In genomic region chr17:46487431-46487830, GRCm38 (mm10) we compare ENCODE assay signal across 8 mouse cellular contexts. TPM values are rescaled to one million over a fixed set of nuclear protein-coding genes. Genes with fewer than 3 reads are reported as not detected.
DNase-seq lines count a peak whose midpoint lies in the region; ATAC-seq and TF ChIP-seq lines count a peak whose summit lies in the region.

TSS of gene Ttbk1 (minus strand) at chr17:46487675.

- peak within 1 kb of the TSS; percentile 93 for H3K9ac ChIP-seq in forebrain, embryonic 12.5 days
- H3K9ac ChIP-seq in midbrain, embryonic 15.5 days: peak within 1 kb of the TSS; percentile 96

- H3K36me3 ChIP-seq in forebrain, embryonic 12.5 days (replicated peaks): no peaks in the 10 kb centered on the region
- H3K36me3 ChIP-seq in midbrain, embryonic 15.5 days (replicated peaks): no peaks in the 10 kb centered on the region

- DNase-seq in gastrocnemius, adult 2 months: no peak
- no peak for DNase-seq in gastrocnemius, postnatal 14 days
- DNase-seq in MN1 (ENCODE audit: low spot score): peak; percentile 78
- peak; percentile 56 to 74 for DNase-seq in layer of hippocampus, postnatal 10 days (ENCODE audit: low spot score in 2 of 2)
- no peak for DNase-seq in thymus, adult 18-20 months

- peak within 1 kb of the TSS; percentile 84 for H3K4me2 ChIP-seq in forebrain, embryonic 12.5 days
- peak within 1 kb of the TSS; percentile 83 for H3K4me2 ChIP-seq in midbrain, embryonic 15.5 days

- intact Hi-C loops in gastrocnemius, adult 2 months (cut with DNase I): no loop called here
- intact Hi-C loops in gastrocnemius, postnatal 14 days (cut with DNase I; ENCODE audit: low total_unique reads): no loop called here

- H3K4me3 ChIP-seq in gastrocnemius, adult 2 months: peak within 1 kb of the TSS; percentile 46
- H3K4me3 ChIP-seq in forebrain, embryonic 12.5 days (replicated peaks): peak within 1 kb of the TSS; percentile 87
- peak within 1 kb of the TSS; percentile 80 for H3K4me3 ChIP-seq in midbrain, embryonic 15.5 days

- no peak within 1 kb of the TSS for H3K27ac ChIP-seq in gastrocnemius, adult 2 months
- peak within 1 kb of the TSS; percentile 46; the same call in 1 of the 2 replicates for H3K27ac ChIP-seq in forebrain, embryonic 12.5 days
- peak within 1 kb of the TSS; percentile 79 for H3K27ac ChIP-seq in midbrain, embryonic 15.5 days

- TF ChIP-seq CTCF in gastrocnemius, adult 2 months (IDR thresholded peaks at IDR 0.05): no peak

- 0% methylated on average over 3 of the region's 49 CpGs for WGBS in forebrain, embryonic 12.5 days
- 0% methylated on average over 21 of the region's 49 CpGs for WGBS in midbrain, embryonic 15.5 days

- peaks cover 51% of the 10 kb centered on the region for H3K4me1 ChIP-seq in forebrain, embryonic 12.5 days
- H3K4me1 ChIP-seq in midbrain, embryonic 15.5 days: peaks cover 45% of the 10 kb centered on the region

- peak; percentile 85 for ATAC-seq in forebrain, embryonic 12.5 days (ENCODE audit: low FRiP score)
- peak; percentile 81 for ATAC-seq in midbrain, embryonic 15.5 days (replicated peaks)
- no peak for ATAC-seq in erythroid progenitor cell, adult 5-6 weeks (replicated peaks; ENCODE audit: low FRiP score, poor library complexity, severe bottlenecking)

- no peaks in the 10 kb centered on the region for H3K9me3 ChIP-seq in forebrain, embryonic 12.5 days
- no peaks in the 10 kb centered on the region for H3K9me3 ChIP-seq in midbrain, embryonic 15.5 days

- H3K27me3 ChIP-seq in forebrain, embryonic 12.5 days: peaks cover 54% of the 10 kb centered on the region
- H3K27me3 ChIP-seq in midbrain, embryonic 15.5 days (replicated peaks): no peaks in the 10 kb centered on the region

RNA-seq across cellular contexts. Expression of gene Ttbk1, which starts in this region (rescaled TPM):
- under 1 TPM; 0.08 to 0.22 TPM for total RNA-seq in gastrocnemius, adult 2 months (2021)
- 1 to 10 TPM; 3.3 to 4.6 TPM for total RNA-seq in gastrocnemius, postnatal 14 days (2021)
- 4.0 and 5.0 TPM in 2 replicates for polyA plus RNA-seq in forebrain, embryonic 12.5 days (2016; fragmentation: Nextera tagmentation; extraction: Ambion mirVana)
- 100 to 1,000 TPM; 106 to 107 TPM for total RNA-seq in layer of hippocampus, postnatal 10 days (2021)
- polyA plus RNA-seq in midbrain, embryonic 15.5 days (2015; fragmentation: Nextera tagmentation; extraction: Ambion mirVana): 8.7 and 9.0 TPM in 2 replicates
- total RNA-seq in erythroid progenitor cell, adult 5-6 weeks (2015; ENCODE audit: low replicate concordance): not detected in 2 replicates
- total RNA-seq in erythroid progenitor cell, adult 5-6 weeks (2017; ENCODE audit: low replicate concordance): not detected in 2 replicates

Comparison
In these comparisons a context has a peak if more than half of its experiments do, and no peak if none do; other contexts are left out.
1. RNA of gene Ttbk1 (total RNA-seq): 106 to 107 TPM in layer of hippocampus, postnatal 10 days; 3.3 to 4.6 TPM in gastrocnemius, postnatal 14 days, 0.08 to 0.22 TPM in gastrocnemius, adult 2 months and not detected in erythroid progenitor cell, adult 5-6 weeks; every median in the first group is over 10 times any median in the second.
2. DNase-seq: peak in MN1 (single experiment) and layer of hippocampus, postnatal 10 days (2 of 2); none in gastrocnemius, adult 2 months (single experiment), gastrocnemius, postnatal 14 days (single experiment) and thymus, adult 18-20 months (0 of 2).
3. Peak in every context shown above with its lines, with median percentiles within 50 percentile points of each other: H3K4me3 ChIP-seq.